Mouse (Mus musculus) hindbrain, embryonic 10.5 days (tissue): ENCODE measurements around the gene Snd1. TPM values are rescaled to one million over a fixed set of nuclear protein-coding genes. Genes with fewer than 3 reads are reported as not detected.
A peak's percentile ranks its signal among the peaks of the same experiment; 100 is the strongest.

Experiments used
- DNase-seq: peaks from one replicate; pipeline ENCODE4 v3.0.0-alpha.2; 2017; ENCODE audit warnings: low spot score
- H3K27ac ChIP-seq: fragments of 300-500 bp; sonication (generic); 2 replicates; pipeline ENCODE4 v1.5.1; 2016; ENCODE audit warnings: mild to moderate bottlenecking, moderate library complexity
- H3K27me3 ChIP-seq: fragments of 300-500 bp; sonication (generic); 2 replicates; pipeline ENCODE4 v1.6.1; 2016; ENCODE audit warnings: mild to moderate bottlenecking; ENCODE audit not compliant: poor library complexity, insufficient read depth, severe bottlenecking
- H3K36me3 ChIP-seq: fragments of 300-500 bp; sonication (generic); 2 replicates; pipeline ENCODE4 v1.6.1; 2016; ENCODE audit warnings: mild to moderate bottlenecking, moderate library complexity
- H3K4me1 ChIP-seq: fragments of 300-500 bp; sonication (generic); replicated peaks from 2 replicates; pipeline ENCODE4 v1.6.1; 2016; ENCODE audit warnings: mild to moderate bottlenecking
- H3K4me3 ChIP-seq: fragments of 300-500 bp; sonication (generic); 2 replicates; pipeline ENCODE4 v1.5.1; 2016; ENCODE audit warnings: mild to moderate bottlenecking, moderate library complexity
- H3K9me3 ChIP-seq: fragments of 300-500 bp; sonication (generic); 2 replicates; pipeline ENCODE4 v1.6.1; 2016; ENCODE audit warnings: mild to moderate bottlenecking, moderate library complexity
- WGBS: fragments of 180-500 bp; shearing (Covaris S2); methylation state at CpG from one replicate; pipeline ENCODE4 v1.1.7; 2016; 5-methylcytosine and 5-hydroxymethylcytosine counted together
- polyA plus RNA-seq: library from polyadenylated mRNA; unstranded; fragments of >200 nt; fragmentation: Nextera tagmentation; extraction: Ambion mirVana; gene quantifications from 2 replicates; pipeline ENCODE4 v1.2.1, GENCODE M21; 2016

Gene Snd1
- polyA plus RNA-seq, 1 experiment from 2014 or later: 117 TPM

DNA sequence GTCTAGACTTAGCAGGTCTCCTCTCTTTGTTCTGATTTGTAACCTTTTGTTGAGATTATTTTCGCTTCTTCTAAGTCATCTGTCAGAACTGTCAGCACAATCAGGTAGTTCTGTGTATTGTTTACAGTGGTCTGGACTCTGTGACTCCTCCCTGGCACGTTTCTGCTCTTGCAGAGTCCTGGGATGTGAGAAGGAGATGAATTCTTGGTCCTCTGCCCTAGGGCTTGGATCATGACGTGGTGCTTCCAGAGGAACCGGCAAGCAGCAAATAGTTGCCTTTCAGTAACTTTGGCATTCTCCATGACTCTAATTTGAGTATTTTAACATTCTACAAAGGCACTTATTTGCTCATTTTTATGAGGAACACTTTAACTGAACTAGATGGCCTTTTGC lies 242.9 kb downstream of the Snd1 start:
- no peak for DNase-seq
- 58% methylated on average over 4 of the region's 4 CpGs for WGBS
- Histone ChIP-seq H3K9me3 (no peaks in the 10 kb centered on the region), H3K27me3 (no peaks in the 10 kb centered on the region), H3K4me3 (no peak overlapping the region), H3K27ac (no peak overlapping the region), H3K4me1 (0 out of 2 replicates have a peak, but pooled peaks cover 4% of the 10 kb centered on the region), H3K36me3 (peaks cover 3% of the 10 kb centered on the region)

DNA sequence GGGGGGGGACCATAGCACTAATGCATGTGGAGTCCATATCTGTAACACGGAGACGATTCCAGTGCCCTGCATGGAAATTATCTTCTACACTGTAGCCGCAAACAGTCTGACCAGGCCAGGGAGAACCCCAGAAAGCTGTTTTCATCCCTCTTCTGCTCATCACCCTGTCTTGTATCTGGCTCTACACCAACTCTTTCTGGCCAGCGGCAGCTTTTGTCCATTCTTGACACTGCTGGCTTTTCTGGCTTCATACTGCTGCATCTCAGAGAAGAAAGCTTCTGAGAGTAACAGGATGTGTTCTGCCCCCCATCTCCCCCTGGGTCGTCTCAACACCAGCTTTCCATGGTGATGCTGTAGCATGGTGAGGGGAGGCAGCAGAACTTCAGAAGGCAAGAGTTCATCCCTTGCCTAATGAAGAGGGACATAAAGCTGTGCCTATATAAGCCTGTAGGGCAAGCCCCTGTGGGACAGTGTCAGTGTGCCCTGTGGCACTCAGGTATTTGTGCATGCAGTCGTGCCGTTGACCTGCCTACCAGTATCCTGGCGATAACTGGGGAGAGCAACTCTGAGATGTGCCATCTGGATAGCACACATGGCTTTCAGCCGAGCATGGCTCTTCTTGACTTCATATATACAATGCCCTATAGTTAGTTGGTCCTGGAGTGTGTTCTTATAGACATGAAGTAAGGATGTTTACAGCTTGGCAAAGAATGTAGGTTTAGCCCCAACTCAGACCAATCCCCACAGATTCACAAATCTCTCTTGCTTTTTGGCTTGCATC lies 245.6 kb downstream of the Snd1 start:
- Histone ChIP-seq H3K4me3 (no peak overlapping the region), H3K27ac (no peak overlapping the region), H3K4me1 (0 out of 2 replicates have a peak, but pooled peaks cover 8% of the 10 kb centered on the region), H3K27me3 (no peaks in the 10 kb centered on the region), H3K9me3 (no peaks in the 10 kb centered on the region), H3K36me3 (no peaks in the 10 kb centered on the region)
- no peak for DNase-seq
- WGBS: 93% methylated on average over 9 of the region's 9 CpGs

DNA sequence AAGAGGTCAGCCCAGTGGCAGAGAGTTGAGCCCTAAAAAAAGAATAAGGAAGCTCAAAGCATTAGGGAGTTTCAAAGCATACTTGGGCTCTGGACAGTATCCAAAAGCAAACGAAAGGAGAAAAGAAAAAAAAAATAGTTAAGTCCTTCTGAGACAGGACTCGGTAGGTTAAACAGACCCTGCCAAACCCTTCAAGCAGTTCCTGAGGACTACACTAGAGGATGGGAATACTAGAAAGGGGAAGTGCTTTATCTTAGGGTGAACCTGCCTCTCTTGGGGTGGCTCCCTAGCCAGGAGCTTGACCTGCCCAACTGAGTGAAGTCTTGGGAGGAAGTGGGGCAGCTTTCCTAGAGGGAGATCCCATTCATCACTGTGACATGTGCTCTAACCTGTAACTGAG lies 248.1 kb downstream of the Snd1 start:
- no peaks in the 10 kb centered on the region for H3K9me3 ChIP-seq
- H3K36me3 ChIP-seq: no peaks in the 10 kb centered on the region
- no peak overlapping the region for H3K27ac ChIP-seq
- H3K4me1 ChIP-seq: peaks cover 8% of the 10 kb centered on the region; the same call in 1 of the 2 replicates
- H3K27me3 ChIP-seq: no peaks in the 10 kb centered on the region
- 79% methylated on average over 2 of the region's 2 CpGs for WGBS
- H3K4me3 ChIP-seq: no peak overlapping the region
- no peak for DNase-seq

DNA sequence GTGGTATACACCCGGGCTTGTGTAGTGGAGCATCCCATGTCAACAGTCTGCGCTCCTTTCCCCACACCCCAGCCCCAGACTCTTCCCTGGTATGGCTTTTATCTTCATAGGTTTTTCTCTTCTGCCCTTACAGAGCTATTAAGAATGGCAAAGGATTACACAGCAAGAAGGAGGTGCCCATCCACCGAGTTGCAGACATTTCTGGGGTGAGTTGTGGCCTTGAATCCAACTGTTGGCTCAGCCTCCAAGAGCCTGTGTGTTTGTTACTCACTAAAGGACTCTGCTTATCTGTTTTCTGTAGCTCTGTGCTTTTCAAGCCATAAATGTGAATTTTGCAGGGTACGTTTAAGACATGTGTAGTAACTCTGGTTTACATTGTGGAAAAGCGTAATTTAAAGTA lies 249.8 kb downstream of the Snd1 start:
- DNase-seq: no peak
- no peaks in the 10 kb centered on the region for H3K27me3 ChIP-seq
- no peak overlapping the region for H3K4me3 ChIP-seq
- H3K27ac ChIP-seq: no peak overlapping the region
- WGBS: 70% methylated on average over 5 of the region's 5 CpGs
- no peaks in the 10 kb centered on the region for H3K36me3 ChIP-seq
- peaks cover 22% of the 10 kb centered on the region for H3K4me1 ChIP-seq
- no peaks in the 10 kb centered on the region for H3K9me3 ChIP-seq

DNA sequence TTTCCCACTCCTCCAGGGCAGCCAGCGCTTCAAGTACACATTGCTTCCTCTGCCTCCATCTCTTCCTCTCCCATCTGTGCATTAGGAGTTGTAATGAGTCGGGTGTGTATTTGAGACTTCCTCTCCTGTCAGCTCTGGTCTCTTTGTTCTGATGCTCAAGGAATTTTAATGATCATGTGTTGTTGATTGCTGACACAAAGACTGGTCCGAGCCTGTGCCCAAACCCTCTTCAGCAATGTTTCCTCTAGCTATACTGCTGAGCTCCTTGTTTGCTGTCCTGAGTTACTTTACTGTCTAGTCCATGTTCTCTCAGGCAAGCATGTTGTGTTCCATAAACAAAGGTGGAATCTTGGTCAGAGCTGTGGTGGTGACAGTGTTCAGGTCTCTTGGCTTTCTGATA lies 254.3 kb downstream of the Snd1 start:
- WGBS: 46% methylated on average over 3 of the region's 3 CpGs
- H3K36me3 ChIP-seq: no peaks in the 10 kb centered on the region
- H3K9me3 ChIP-seq: no peaks in the 10 kb centered on the region
- H3K4me3 ChIP-seq: no peak overlapping the region
- H3K27ac ChIP-seq: peak overlapping the region; percentile 69; the same call in 1 of the 2 replicates
- no peaks in the 10 kb centered on the region for H3K27me3 ChIP-seq
- DNase-seq: no peak
- peaks cover 26% of the 10 kb centered on the region for H3K4me1 ChIP-seq

DNA sequence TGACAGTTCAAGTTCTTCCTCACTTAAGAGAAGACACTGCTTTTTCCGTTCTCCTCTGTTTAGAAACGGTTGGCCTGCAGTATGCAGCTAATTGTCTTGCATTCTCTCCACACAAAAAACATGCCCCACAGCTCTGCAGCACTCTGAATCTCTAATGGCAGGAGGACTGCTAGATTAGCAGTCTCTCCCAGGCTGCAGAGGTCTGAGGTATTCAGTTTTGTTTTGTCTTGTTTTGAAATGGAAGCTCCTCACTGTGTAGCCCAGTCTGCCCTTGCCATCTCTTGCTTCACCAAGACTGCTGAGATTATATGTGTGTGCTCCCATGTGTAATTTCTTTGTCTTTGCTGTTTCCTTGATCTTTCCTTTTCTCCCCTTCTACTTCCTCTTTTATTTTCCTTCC lies 254.7 kb downstream of the Snd1 start:
- Histone ChIP-seq H3K4me3 (no peak overlapping the region), H3K27me3 (no peaks in the 10 kb centered on the region), H3K36me3 (no peaks in the 10 kb centered on the region), H3K4me1 (peaks cover 24% of the 10 kb centered on the region), H3K9me3 (no peaks in the 10 kb centered on the region), H3K27ac (peak overlapping the region; percentile 69; the same call in 1 of the 2 replicates)
- no peak for DNase-seq
- 29% methylated on average over 2 of the region's 2 CpGs for whole genome bisulfite sequencing

DNA sequence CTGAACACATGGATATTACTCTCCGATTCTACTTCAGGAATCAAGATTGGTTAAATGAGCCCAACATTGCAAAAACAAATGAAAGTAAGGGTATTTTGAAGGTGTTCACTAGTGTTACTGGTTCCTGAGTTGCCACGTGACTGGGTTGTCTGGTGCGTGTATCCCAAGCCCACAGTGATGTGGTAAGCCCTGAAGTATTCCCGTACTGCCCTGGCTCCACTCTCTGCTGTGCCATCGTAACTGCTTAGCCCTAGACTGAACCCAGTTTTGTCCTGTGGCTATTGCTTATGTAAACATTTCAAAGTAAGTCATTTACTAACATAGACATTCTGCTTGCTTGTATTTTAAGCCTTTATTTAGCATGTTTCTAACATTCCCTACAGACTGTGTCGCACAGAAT lies 256.3 kb downstream of the Snd1 start:
- no peaks in the 10 kb centered on the region for H3K27me3 ChIP-seq
- H3K9me3 ChIP-seq: no peaks in the 10 kb centered on the region
- no peak for DNase-seq
- no peak overlapping the region for H3K27ac ChIP-seq
- H3K4me1 ChIP-seq: peaks cover 22% of the 10 kb centered on the region
- WGBS: 94% methylated on average over 6 of the region's 6 CpGs
- H3K4me3 ChIP-seq: no peak overlapping the region
- H3K36me3 ChIP-seq: no peaks in the 10 kb centered on the region

DNA sequence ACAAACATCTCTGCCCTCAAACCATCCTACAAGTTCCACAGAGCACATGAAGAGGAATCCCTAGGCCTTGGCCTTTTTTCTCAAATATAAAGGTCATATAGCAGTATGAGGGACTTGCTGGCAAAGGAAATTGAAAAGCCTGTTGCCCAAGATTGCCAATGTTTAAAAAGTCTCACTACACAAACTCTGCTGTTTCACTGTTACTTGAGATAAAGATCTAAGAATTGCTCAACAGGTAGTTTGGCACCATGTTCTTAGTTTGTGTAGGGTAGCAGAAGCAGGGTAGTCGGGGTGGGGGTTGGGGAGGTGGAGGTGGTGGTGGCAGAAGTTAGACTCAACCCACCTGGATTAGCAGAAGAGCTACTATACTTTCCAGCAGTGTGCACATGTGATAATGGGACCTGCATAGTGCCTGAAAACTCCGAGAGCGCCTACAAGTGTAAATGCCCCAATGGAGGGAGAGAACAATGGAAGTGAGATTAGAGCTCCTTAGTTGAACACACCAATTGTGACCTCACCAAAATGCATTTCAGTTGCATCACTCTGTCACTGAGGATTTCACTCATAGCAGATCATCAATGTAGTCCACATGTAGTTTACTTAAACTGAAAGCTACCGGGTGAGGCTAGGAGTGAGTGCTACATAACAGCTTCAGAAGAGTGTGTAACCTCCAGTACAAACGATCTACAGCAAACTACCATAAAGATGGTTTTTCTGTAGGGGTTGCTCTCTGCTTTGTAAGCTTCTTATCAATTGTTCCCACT lies 259.1 kb downstream of the Snd1 start:
- no peaks in the 10 kb centered on the region for H3K36me3 ChIP-seq
- 91% methylated on average over 5 of the region's 5 CpGs for WGBS
- peaks cover 11% of the 10 kb centered on the region for H3K4me1 ChIP-seq
- DNase-seq: no peak
- H3K4me3 ChIP-seq: no peak overlapping the region
- H3K27me3 ChIP-seq: no peaks in the 10 kb centered on the region
- no peak overlapping the region for H3K27ac ChIP-seq
- H3K9me3 ChIP-seq: no peaks in the 10 kb centered on the region

DNA sequence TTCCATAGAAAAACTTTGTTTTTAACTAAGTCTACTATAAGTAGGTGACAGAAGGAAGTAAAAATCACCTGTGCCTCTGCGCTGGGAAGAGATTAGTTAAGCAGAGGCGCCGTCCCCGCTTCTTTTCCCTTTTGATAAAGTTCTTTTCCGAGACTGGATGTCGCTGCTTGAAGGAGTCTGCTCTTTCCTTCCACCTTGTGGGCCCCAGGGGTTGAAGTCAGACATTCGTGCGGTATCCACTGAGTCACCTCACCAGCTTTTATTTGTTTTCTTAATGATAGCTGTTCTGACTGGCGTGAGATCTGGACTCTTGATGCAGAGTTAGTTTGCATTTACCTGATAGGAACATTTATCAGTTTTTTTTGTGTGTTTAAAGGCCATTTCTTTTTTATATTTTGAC lies 260.2 kb downstream of the Snd1 start:
- 87% methylated on average over 9 of the region's 9 CpGs for WGBS
- Histone ChIP-seq H3K27me3 (no peaks in the 10 kb centered on the region), H3K36me3 (no peaks in the 10 kb centered on the region), H3K9me3 (no peaks in the 10 kb centered on the region), H3K4me3 (no peak overlapping the region), H3K4me1 (peaks cover under 1% of the 10 kb centered on the region; the same call in 1 of the 2 replicates), H3K27ac (no peak overlapping the region)
- no peak for DNase-seq

DNA sequence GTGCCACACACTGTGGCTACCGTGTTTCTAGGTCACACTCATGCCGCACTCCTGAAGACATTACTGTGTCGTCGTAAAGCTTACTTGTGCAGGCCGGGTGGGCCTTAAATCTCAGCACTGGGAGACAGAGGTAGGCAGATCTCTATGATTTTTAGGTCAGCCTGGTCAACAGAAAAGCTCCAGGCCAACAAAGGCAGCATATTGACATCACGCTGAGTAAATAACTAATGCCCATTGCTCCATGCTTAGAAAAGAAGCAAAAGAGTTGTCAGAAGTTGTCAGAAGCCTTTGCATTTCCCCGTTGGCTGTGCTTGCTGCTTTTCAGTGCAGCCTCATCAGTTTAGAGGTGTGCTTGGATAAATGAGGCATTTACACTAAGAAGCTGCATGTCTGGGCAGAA lies 261.7 kb downstream of the Snd1 start:
- H3K27me3 ChIP-seq: no peaks in the 10 kb centered on the region
- no peak overlapping the region for H3K27ac ChIP-seq
- DNase-seq: no peak
- no peaks in the 10 kb centered on the region for H3K4me1 ChIP-seq
- no peak overlapping the region for H3K4me3 ChIP-seq
- 79% methylated on average over 7 of the region's 7 CpGs for WGBS
- no peaks in the 10 kb centered on the region for H3K9me3 ChIP-seq
- no peaks in the 10 kb centered on the region for H3K36me3 ChIP-seq

DNA sequence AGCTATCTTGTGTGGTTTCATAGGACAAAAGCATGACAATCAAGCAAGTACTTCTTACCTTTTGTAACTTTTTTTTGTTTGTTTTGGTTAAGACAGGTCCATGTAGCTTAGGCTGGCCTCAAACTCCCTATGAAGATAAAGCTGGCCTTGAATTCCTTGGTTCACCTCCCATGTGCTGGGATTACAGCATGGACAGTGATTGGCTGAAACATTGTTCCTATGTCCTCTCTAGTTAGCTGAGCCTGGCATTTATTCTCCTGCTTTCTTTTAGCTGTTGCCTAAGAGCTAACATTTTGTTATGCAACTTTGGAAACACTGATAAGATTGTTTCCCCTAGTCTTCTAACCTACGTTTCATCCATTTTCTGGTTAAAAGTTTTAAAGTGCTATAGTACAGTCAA lies 262.7 kb downstream of the Snd1 start:
- no peak overlapping the region for H3K4me3 ChIP-seq

DNA sequence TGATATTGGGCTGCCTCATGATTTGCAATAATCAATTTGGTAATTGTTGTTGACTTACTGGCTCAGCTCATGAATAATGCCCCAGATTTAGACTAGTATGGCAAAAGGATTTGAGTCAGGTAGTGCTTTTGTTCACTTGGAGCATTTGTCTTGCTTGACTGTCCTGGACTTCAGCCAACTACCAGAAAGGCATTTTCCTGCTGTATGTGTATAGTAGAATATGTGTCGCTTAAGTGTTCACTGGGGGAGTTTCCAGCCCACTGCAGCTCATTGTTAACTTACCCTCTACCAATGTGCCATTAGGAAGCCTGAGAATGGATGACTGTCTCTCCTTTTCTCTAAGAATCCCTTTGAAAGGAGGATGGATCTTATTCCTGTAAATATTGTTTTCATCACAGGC lies 268.6 kb downstream of the Snd1 start:
- Histone ChIP-seq H3K27me3 (no peaks in the 10 kb centered on the region), H3K36me3 (peaks cover 22% of the 10 kb centered on the region), H3K4me1 (peaks cover 16% of the 10 kb centered on the region), H3K27ac (no peak overlapping the region), H3K9me3 (no peaks in the 10 kb centered on the region), H3K4me3 (no peak overlapping the region)
- WGBS: 73% methylated on average over 1 of the region's 1 CpGs
- no peak for DNase-seq

More for the DNA sequence above, 262.7 kb downstream of the Snd1 start:
- H3K4me1 ChIP-seq: no peaks in the 10 kb centered on the region
- H3K27ac ChIP-seq: no peak overlapping the region
- no peak for DNase-seq
- H3K9me3 ChIP-seq: no peaks in the 10 kb centered on the region
- no peaks in the 10 kb centered on the region for H3K27me3 ChIP-seq
- WGBS: 90% methylated on average over 1 of the region's 1 CpGs
- H3K36me3 ChIP-seq: no peaks in the 10 kb centered on the region

DNA sequence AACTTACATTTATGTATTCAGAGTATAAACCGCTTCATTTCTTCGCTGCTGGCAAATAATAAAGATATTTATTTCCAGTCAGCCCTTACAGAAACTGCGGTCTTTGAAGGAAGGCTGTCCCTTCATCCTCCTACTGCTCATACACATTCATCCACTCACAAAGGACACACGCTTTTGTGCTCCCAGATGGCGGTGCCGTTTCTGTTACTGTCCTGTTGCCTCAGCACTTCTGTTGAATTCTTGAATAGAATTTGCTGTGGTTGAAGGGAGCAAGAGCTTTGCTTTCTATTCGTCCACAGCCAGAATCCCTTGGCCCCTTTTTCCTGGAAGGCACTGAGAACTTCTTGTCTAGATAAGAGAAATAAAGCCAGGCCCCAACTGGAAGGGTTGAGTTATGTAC lies 270.9 kb downstream of the Snd1 start:
- 88% methylated on average over 7 of the region's 7 CpGs for WGBS
- Histone ChIP-seq H3K9me3 (no peaks in the 10 kb centered on the region), H3K4me1 (peaks cover 19% of the 10 kb centered on the region), H3K4me3 (no peak overlapping the region), H3K27ac (no peak overlapping the region), H3K36me3 (peaks cover 22% of the 10 kb centered on the region), H3K27me3 (no peaks in the 10 kb centered on the region)
- no peak for DNase-seq
